In genomic region chr2:129197843-129198435, GRCm38 (mm10) we compare ENCODE assay signal across 8 mouse cellular contexts. TPM values are rescaled to one million over a fixed set of nuclear protein-coding genes. Genes with fewer than 3 reads are reported as not detected.
DNase-seq lines count a peak whose midpoint lies in the region; ATAC-seq and TF ChIP-seq lines count a peak whose summit lies in the region.

No protein-coding gene starts in this region.

- no peak for TF ChIP-seq CTCF in lung, adult 2 months (IDR thresholded peaks at IDR 0.05; ENCODE audit: insufficient read depth, low read length)
- TF ChIP-seq CTCF in brain, embryonic 14.5 days (IDR thresholded peaks at IDR 0.05; ENCODE audit: borderline replicate concordance, extremely low read depth, insufficient read depth, insufficient read length) = no peak

- under 1% methylated on average over 32 of the region's 32 CpGs for WGBS in lung, adult 2 months
- 2% methylated on average over 32 of the region's 32 CpGs for WGBS in hindbrain, embryonic 10.5 days

- no peak for DNase-seq in lung, adult 2 months
- DNase-seq in lung, adult 18-20 months = no peak
- DNase-seq in brain, embryonic 14.5 days (ENCODE audit: low read depth) = peak; percentile 48
- no peak for DNase-seq in hindbrain, embryonic 10.5 days (ENCODE audit: low spot score)
- no peak for DNase-seq in urinary bladder, postnatal 4 days (ENCODE audit: low spot score in 2 of 2)
- DNase-seq in Muller cell, postnatal 12 days (ENCODE audit: inconsistent ontology term) = no peak
- no peak for DNase-seq in right cerebral cortex, postnatal 10 days (ENCODE audit: low spot score in 2 of 2)

- TF ChIP-seq POLR2A in lung, adult 2 months (IDR thresholded peaks at IDR 0.05; ENCODE audit: borderline replicate concordance, extremely low read depth, low read depth, low read length) = no peak
- TF ChIP-seq POLR2A in brain, embryonic 14.5 days (IDR thresholded peaks at IDR 0.05; ENCODE audit: borderline replicate concordance, extremely low read depth, insufficient read depth, insufficient read length, poor library complexity, severe bottlenecking) = no peak

- H3K27me3 ChIP-seq in hindbrain, embryonic 10.5 days (ENCODE audit: insufficient read depth, poor library complexity, severe bottlenecking) = no peaks in the 10 kb centered on the region

- H3K4me1 ChIP-seq in lung, adult 2 months (ENCODE audit: control insufficient read depth, insufficient read depth, low read length) = peaks cover 3% of the 10 kb centered on the region; the same call in 1 of the 2 replicates
- H3K4me1 ChIP-seq in hindbrain, embryonic 10.5 days (replicated peaks) = peaks cover 37% of the 10 kb centered on the region

- peak; percentile 27 for ATAC-seq in megakaryocyte progenitor cell, adult 5-6 weeks (replicated peaks; ENCODE audit: poor library complexity)

- peaks cover 30% of the 10 kb centered on the region for H3K36me3 ChIP-seq in hindbrain, embryonic 10.5 days

- H3K4me3 ChIP-seq in lung, adult 2 months (replicated peaks; ENCODE audit: extremely low read depth, low read depth, low read length) = peak overlapping the region; percentile 69
- H3K4me3 ChIP-seq in hindbrain, embryonic 10.5 days = peak overlapping the region; percentile 93

- no peaks in the 10 kb centered on the region for H3K9me3 ChIP-seq in hindbrain, embryonic 10.5 days

- peak overlapping the region; percentile 98 for H3K27ac ChIP-seq in hindbrain, embryonic 10.5 days

RNA-seq across cellular contexts. Expression of gene Slc20a1, which starts 0.6 kb away (rescaled TPM):
- polyA plus RNA-seq in lung, adult 2 months (2012; rRNA removed) = 17.1 and 23.3 TPM in 2 replicates
- 57.3 and 72.7 TPM in 2 replicates for polyA plus RNA-seq in brain, embryonic 14.5 days (2012; rRNA removed)
- polyA plus RNA-seq in hindbrain, embryonic 10.5 days (2016; fragmentation: Nextera tagmentation; extraction: Ambion mirVana) = 37.8 and 46.9 TPM in 2 replicates
- total RNA-seq in megakaryocyte progenitor cell, adult 5-6 weeks (2015) = 28.0 and 33.5 TPM in 2 replicates
- 69.5 and 92.2 TPM in 2 replicates for total RNA-seq in megakaryocyte progenitor cell, adult 5-6 weeks (2017)
